Mouse (Mus musculus) layer of hippocampus, adult 9-10 months (tissue): Measurements from ENCODE around the gene Olfr1082.
"Not testable (repeated sequence)": the region's sequence is repeated elsewhere in the genome, so short reads cannot be mapped to it uniquely, and the experiment has no call there.

ENCODE experiments used
- DNase-seq: peaks from one replicate; pipeline ENCODE4 v3.0.0; 2022; ENCODE audit warnings: low spot score

The Olfr1082 gene

DNA sequence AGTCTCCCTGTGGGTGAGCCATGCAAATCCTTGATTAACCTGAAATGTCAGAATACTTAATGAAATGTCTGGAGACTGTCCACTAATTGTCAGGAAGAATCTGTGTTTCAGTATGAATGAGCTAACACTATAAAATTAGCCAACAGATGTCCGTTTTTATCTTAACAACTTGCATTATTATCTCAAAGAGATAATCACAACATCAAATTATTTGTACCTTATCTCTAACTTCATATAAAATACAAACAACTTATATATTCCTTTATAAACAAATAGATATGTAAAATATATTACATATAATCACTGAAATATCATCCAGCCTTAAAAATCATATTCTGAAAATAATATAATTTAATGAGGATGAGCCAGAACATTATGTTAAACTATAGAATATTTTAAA lies at the start of gene Olfr1082:
Gene Olfr1082 (minus strand): TSS at position 101 of the 400 bp plus-strand sequence.
- not testable (repeated sequence) for DNase-seq

DNA sequence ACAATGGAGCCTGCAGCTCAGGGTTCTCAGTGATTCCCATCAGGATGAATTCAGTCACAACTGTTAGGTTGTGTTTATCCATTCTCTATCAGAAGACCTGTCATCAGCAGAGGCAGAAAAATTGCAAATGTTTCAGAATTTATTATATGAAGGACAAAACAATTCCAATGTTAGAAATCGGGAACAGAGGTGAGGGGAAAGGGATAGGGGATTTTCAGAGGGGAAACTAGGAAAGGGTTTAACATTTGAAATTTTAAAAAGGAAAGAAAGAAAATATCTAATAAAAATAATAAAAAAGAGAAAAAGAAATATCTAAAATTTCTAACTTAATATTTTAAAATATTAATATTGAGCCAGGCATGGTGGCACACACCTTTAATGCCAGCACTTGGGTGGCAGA lies 40.9 kb upstream of the Olfr1082 start, which contains the start of gene Olfr1084:
Gene Olfr1084 (minus strand): TSS at position 101 of the 400 bp plus-strand sequence.
- not testable (repeated sequence) for DNase-seq

DNA sequence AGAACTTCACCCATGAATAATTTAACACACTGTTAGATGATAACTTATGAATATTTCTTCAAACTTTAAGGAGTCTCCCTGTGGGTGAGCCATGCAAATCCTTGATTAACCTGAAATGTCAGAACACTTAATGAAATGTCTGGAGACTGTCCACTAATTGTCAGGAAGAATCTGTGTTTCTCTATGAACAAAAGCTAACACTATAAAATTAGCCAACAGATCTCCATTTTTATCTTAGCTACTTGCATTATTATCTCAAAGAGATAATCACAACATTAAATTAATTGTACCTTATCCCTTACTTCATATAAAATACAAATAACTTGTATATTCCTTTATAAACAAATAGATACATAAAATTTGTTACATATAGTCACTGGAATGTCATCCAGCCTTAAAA lies 40.6 kb downstream of the Olfr1082 start, which contains the start of gene Olfr1080:
Gene Olfr1080 (minus strand): TSS at position 101 of the 400 bp plus-strand sequence.
- DNase-seq = not testable (repeated sequence)
